Mouse (Mus musculus) layer of hippocampus, postnatal 14 days (tissue): ENCODE data around the gene Zfyve9. TPM values are rescaled to one million over a fixed set of nuclear protein-coding genes. Genes with fewer than 3 reads are reported as not detected.
A peak's percentile ranks its signal among the peaks of the same experiment; 100 is the strongest.
"Not testable (repeated sequence)": the region's sequence is repeated elsewhere in the genome, so short reads cannot be mapped to it uniquely, and the experiment has no call there.

Experiments used
- DNase-seq, 2 experiments: peaks; one replicate each; pipeline ENCODE4 v3.0.0; 2021 to 2022; ENCODE audit warnings: low spot score in 2 of 2, mixed read lengths in 1 of 2
- total RNA-seq, 2 experiments: library from RNA; stranded (reverse); gene quantifications; 2 replicates each; pipeline ENCODE4 v1.2.3; 2021

The Zfyve9 gene
- total RNA-seq, 2 experiments from 2014 or later: 46.1 to 48.8 TPM

DNA sequence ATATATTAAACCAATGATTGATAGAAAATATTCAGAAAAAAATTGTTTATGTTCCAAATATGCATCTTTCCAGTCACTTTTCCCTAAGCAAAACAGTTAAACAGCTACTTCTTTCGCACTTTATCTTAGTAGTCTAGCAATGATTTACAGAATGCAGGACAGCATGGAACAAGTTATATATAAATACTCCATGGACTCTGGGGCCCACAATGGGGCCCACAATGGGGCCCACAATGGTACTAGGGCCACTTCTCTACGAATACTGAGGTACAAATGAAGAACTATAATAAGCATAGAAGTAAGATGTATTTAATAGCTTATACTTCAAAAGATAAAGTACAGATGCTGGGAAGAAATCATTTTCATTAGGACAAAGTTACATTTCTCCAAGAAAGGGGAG, 56.5 kb downstream of the Zfyve9 start:
- no peak for DNase-seq

DNA sequence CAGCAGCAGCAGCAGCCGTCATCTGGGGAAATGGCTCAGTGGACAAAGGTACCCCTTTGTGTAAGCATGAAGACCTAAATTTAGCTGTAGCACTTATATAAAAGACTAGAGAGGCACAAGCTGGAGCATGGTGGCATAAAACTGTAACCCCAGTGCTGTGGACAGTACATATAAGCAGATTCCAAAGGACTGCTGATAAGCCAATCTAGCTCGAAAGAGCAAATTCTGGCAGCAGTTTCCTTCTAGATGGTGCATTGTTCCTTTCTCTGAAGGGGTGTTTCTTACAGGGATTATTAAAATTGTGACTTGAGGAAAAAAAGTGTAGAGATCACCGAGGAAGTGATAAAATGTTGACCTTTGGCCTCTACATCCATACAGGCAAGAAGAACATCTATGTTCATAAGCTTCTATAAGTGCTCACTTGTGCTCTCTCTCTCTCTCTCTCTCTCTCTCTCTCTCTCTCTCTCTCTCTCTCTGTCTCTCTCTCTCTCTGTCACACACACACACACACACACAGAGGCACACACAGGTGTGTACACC, 59.3 kb downstream of the Zfyve9 start:
- no peak for DNase-seq

DNA sequence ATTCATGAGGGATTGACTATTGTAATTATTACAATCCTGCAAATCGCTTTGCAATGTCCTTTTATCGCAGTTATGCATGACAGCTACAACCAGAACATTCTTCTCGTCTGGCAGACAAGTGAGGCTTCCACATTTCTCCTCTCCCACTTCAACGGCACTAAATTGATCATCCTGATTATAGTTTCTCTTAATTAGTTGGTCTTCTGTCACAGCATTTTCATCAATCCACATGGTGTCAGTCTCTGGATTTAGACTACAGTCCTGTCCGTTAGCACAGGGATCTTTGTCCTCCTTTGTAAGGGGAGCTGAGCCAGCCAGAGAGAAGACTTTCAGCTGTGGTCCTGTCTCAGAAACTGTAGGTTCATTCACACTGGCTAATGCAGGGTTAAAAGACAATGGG, 61.2 kb downstream of the Zfyve9 start, which contains the start of gene 3110021N24Rik:
Gene 3110021N24Rik (plus strand): TSS at position 301 of the 400 bp plus-strand sequence.
- DNase-seq: no peak

DNA sequence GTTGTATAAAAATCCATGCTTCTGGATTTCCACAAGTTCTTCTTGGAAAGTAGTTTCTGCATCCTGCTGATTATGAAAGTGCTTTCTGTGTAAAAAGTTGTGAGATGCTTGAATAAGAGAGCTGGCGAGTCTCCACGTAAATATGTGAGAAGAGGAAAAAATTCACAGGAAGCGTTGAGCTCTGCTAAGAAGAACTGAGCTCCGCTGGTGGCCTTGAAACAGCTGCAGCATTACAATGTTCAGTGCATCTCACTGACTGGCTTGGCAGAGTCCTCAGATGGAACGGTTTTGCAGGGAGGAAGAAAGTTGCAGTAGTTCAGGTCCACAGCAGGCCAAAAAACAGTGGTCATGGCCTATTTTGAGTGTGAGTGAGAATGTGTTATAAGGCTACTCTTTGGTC, 72.4 kb downstream of the Zfyve9 start:
- no peak for DNase-seq

DNA sequence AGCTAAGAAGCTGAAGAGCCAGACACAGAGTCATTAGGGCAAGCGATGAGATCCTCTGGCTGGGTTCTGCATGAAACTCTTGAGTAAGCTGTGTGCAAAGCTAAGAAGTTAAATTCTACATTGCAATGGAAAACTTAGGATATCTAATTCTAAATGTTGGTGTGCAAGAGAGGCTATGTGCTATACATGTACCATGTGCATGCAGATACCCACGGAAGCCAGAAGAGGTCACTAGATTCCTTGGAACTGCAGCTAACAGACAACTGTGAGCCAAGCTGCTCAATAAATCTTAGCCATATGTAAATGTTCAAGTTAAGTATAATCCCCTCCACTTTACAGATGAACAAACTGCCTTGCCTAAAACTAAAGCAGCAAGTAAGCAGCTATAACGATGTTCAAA, 83.7 kb downstream of the Zfyve9 start:
- peak in 1 of 2 experiments; percentile 20 for DNase-seq

DNA sequence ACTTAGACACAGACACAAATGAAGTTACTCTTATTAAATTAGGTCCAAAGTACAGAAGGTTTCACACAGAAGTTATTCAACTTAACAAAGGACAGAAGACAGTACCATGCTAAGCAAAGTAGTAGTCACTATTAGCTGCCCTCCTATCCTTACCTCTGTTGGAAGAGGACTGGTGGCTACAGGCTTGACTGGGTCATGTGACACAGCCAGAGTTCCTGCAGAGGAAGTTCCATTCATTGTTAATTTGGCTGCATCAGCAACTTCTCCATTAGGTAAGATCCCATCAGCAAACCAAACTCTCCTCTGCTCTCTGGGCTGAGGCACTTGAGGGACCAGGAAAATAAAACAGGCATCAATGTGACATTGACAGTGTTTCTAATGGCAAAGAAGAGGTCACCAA, 89.1 kb downstream of the Zfyve9 start:
- DNase-seq: no peak

DNA sequence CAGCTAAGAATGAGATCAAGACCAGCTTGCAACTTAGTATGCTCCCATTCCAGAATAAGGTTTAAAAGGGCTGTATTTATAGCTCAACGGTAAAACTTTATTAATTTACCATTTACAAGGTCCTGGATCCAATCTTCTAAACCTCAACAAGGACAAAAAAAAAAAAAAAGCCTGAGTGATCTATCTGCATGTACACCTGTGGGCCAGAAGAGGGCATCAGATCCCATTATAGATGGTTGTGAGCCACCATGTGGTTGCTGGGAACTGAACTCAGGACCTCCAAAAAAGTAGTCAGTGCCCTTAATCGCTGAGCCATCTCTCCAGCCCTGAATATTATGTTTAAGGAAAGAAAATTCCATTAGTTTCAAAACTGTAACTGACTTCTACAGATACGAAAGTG, 90.1 kb downstream of the Zfyve9 start:
- DNase-seq: no peak

DNA sequence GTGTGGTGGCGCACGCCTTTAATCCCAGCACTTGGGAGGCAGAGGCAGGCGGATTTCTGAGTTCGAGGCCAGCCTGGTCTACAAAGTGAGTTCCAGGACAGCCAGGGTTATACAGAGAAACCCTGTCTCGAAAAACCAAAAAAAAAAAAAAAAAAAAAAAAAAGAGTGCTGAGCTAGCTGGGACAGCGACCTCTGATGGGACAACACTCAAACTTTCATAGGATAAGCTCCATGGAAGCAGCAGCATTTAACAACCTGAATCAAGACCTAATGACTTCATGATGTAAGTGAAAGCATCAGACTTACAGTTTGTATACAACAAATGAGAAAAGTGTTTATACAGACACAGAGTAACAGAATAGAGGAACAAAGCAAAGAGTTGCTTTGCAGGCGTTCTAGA, 93.5 kb downstream of the Zfyve9 start:
- not testable (repeated sequence) for DNase-seq

DNA sequence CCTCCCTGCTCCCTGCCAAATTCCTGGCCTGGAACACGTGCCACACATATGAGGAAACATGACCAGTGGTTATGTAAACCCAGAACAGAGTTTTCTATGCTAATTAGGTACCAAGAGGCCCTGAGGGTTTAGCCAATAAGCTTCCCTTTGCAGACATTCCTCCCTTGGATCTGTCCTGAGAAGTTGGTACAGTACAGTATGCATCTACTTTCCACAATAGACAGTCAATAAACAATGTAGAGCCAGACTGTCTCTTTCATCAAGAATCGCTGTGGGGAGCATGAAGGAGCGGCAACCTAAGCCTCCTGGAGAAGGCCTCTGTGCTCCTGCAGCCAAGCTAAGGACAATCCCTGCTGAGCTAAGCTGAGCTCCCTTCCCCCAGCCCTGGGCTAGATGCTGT, 94.4 kb downstream of the Zfyve9 start:
- no peak for DNase-seq

DNA sequence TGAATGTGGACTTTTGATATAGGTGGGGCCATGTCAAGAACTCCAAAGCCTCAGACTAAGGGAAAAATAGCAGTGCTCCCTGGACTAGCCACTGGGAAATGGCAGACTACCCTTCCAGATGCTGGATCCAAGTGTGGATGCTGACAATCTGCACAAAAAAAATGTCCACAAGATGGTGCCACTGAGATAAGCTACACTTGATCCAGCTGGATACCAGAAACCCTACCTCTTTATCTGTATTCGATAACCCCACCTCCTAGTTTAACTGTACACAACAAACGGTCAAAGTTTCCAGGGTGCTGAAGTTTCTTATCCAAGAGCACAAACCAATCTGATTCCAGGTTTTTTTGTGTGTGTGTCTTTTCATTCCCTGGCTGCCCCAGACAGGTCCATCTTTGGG, 116.2 kb downstream of the Zfyve9 start:
- no peak for DNase-seq

DNA sequence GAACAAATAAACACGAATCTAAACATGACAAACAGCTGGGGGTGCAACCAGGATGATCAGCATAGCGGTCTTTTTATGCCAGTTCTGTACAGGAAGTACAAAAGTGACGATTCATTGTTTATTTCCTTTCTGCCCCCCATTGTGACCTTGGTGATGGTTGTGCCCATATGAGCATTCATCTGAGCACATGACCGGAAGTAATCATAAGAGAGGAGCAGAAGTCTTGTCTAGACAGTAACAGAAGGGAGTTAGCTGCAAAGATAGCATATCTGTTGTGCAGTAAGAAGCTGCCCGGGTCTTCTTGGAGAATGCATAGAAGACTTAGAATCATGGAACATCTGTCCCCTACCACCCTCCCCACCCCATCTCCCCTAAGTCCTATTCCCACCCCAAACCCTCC, 141.8 kb downstream of the Zfyve9 start:
- DNase-seq: no peak

DNA sequence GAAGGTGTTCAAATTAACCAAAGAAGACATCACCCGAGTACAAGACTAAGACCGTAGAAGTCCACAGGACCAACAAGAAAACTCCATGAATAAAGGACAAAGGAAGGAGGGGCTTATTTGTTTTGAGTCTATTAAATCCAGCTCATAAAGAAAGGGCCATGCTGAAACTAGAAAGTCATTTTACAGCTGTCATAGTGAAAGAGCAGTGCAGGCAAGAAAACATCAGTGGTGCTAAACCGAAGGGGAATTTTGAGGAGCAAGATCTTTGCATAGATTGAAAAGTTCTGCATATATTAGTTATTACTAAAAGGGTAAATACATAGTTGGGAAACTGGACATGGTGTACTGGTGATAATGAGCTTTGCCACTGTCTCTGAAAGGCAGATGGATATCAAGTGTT, 142.9 kb downstream of the Zfyve9 start:
- no peak for DNase-seq

DNA sequence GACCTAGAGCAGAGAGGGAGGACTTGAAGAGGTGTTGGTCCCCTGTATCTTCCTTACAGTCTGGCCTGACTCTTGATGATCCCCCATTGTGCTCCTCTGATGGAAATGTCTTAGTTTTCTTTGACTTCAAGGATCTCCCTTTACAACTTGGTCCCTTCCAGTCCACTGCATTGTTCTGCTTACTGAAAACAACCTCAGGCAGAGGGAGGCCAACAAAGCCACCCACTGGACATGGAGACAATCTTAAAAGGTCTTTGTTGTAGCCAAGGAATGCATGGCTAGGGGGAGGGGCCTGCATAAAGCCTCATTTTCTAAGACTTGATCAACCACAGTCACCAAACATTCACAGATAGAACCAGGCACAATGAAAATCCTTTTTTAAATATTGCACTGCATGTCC, 145.5 kb downstream of the Zfyve9 start:
- DNase-seq: no peak

DNA sequence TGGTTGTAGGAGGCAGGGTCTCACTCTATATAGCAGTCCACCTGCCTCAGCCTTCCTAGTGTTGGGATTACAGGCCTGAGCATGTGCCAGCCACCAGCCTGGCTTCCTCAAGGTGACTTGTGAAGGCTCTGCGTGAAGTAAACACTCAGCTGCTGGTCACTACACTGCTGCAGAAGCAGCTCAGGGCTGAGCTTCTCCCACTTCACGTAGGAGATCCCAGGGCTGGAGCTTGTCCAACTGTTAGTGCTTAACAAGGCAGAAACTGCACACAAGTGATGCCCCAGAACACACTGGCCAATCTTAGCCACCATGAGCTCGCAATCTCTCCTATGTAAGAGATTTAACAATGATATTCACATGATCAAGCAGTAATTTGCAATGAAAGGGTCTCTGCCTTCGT, 145.9 kb downstream of the Zfyve9 start:
- DNase-seq: no peak

DNA sequence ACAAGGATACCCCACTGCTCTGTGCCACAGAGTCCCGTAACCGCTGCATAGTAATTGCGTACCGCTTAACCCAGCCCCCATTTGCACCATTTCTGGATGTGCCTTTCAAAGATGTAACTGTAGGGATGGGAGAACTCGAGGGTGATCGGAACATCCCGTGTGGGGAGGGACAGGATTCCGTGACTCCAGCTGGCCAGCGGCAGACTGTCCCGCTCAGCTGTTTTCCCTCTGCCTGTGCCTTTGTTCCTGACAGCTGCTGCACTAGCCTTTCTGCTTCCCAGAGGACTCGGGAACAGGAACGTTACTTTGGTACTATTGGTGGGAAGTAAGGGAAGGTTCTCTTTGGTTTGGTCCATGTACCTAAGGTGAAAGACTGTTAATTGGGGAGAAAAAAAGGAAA, 146.9 kb downstream of the Zfyve9 start:
- DNase-seq: no peak

DNA sequence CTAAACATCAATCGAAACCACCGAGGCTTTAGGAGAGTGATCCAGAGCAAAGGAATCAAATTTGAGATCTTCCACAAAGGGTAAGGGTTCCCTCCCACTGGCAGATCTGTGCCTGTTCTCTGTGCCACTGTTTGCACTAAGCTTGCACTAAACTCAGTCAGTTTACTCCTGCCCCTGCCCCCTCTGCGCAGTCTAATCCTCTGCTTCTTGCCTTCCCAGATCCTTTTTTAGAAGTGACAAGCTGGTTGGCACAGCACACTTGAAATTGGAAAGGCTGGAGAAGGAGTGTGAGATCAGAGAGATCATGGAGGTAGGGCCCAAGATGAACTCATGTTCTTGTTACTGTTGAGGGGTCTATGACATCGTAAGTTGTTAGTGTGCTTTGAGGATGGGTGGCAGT, 149.0 kb downstream of the Zfyve9 start:
- no peak for DNase-seq

DNA sequence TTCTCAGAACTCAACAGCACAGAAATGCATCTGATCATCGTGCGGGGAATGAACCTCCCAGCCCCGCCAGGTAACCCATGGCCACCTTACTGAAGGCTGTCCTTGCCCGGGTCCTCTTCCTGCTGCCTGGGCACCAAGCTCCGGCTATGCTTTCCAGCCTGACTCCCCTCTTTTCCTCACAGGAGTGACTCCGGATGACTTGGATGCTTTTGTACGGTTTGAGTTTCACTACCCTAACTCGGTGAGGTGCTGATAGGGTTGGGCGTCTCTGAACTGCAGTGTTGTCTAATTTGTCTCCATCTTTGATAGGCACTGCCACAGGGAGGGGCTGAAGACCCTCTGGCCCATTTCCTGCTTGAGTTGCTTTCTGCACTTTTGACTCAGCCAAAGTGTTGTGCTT, 150.5 kb downstream of the Zfyve9 start:
- no peak for DNase-seq

DNA sequence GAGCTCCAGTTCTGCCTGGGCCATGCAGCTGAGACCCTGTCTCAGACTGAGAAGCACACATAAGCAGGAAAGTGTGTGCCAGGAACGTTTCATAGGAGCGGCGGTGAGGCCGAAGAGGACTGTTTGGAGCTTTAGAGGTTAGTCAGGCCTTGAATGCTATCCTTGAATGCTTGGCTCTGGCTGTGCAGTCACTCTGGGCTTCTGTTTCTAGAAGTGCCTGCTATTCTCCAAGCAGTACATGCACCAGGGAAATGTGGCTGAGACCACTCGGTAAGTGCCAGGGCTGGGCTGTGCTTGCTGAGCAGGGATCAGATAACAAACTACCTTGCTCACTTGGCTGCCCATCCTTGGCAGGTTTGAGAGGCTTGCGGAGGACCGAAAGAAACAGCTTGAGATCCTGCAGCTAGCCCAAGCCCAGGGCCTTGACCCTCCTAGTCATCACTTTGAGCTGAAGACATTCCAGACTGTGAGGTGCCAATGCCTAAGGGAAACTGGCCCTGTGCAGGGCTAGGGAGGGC, 151.2 kb downstream of the Zfyve9 start:
- no peak for DNase-seq

DNA sequence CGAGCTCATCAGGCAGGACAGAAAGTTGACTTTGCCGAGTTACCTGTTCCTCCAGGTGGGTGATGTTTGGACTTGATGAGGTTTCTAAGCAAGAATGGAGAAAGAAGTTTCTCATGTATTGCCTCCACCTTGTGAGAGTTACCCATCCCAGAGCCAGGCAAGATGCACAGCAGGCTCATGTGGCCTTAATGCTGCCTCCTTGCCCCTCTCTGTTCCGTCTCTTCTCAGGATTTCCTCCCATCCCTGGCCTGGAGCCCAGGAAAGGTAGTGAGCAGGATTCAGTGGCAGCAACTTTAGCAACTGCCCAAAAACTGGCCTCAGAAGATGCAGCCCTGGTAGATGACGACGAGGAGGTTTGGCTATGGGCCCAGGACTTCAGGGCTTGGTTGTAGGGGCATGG, 153.5 kb downstream of the Zfyve9 start:
- no peak for DNase-seq

DNA sequence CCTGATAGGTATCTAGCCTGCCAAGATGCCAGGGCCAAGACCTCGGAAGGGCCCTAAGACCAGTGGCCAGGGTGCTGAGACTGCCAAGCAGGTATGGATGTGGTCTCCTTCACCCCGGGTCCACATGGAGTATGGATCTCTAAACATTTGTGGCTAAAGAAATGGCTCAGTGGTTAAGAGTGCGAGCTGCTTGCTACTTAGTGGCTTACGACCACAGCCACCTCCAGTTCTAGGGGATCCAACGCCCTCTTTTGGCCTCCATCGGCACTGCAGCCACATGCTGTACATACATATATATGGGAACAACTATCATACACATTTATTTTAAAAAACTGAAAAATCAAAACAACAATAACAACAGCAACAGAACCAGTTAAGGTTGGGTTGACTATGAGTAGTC, 159.1 kb downstream of the Zfyve9 start:
- no peak for DNase-seq

DNA sequence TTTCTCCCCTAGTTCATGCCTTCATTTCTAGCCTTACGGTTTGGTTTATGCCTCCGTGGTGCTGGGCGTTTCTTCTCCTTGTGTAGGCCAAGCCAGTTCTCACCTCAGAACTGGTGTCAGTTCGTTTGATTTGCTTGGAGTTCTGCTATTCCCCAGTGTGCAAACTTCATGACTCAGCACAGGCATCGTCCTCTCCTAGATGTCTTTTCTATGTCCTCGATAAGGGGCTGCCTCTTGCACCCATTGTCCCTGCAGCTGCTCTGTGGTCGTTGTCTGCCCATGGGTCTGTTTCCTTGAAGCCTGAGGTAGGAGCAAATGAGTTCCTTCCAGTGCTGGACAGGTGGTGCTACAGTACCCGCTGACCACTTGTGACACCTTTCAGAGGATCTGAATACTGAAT, 160.1 kb downstream of the Zfyve9 start:
- no peak for DNase-seq

DNA sequence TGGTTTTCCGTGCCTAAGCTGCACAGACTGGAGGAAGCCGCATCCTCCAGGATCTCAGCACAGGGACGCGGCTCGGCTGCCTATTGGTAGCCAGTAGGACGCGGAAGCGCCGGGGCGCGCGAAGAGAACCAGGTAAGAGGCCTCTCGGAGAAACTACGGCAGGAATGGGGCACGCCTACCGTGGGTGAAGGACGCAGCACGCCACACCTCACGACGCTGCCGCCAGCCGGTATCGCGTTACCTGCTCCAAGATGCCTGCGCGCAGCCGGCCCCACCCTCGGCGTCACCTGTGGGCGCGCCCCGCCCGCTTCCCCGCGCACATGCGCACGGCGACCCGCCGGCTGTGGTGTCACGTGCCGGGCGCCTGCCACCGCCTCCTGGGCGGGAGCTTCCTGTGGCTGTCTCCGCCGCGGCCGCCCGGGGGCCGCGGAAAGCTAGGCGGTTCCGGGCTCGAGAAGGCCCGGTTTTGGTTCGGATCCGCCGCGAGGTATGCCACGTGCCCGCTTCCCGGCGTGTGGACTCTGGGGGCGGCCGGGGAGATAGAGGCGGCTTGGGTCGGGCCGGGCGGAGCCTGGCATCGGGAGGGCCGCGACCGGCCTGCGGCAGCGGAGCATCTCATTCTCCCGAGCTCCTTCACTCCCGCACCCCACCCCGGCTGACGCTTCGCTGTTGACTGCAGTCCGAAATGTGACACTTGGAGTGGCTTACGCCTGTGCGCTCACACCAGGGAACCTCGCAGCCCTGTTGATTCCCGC, 160.8 kb downstream of the Zfyve9 start, which contains the start of gene Cc2d1b:
Gene Cc2d1b (plus strand): TSS at position 354 of the 755 bp plus-strand sequence.
- DNase-seq: peak; percentile 85 to 90

DNA sequence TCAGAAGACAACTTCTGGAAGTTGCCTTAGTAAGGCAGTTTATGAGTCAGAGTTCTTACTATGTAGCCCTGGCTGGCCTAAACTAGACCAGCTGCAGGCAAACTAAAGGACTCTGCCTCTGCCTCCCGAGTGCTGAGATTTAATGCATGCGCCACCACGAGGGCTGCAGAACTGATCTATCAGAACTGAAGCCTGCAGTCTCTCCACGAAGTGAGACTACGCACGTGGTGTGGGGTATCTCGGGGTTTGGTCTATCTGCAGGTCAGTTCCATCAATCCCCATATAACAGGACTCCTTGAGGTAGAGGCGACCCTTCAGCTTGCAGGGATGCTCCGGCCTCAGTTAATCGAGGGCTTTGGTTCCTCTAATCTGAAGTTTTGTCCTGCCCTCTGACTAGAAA, 161.4 kb downstream of the Zfyve9 start:
- no peak for DNase-seq
